Mouse (Mus musculus): Measurements from ENCODE around the gene Vmn1r226.

DNA sequence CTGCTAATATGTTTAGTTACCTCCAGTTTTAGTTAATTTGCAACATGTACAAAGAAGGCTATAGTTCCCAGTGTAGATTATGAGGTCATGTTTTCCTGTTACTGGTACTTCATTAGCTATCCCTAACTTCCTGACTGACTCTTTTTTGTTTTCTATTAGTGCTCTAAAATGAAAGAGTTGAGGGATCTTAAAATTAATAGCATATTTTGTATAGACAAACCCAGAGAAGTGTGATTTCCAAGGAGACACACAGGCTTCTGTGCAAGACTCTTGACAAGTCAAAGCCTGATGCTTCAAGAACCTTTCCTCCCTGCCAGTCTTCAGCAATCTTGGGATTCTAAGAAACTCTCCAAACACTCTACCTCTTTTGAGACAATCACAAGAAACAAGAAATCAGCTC is at the start of gene Vmn1r226:
- TF ChIP-seq CTCF (IDR thresholded peaks at IDR 0.05; ENCODE audit: control insufficient read depth, insufficient read depth, low read length) (no peak), POLR2A (IDR thresholded peaks at IDR 0.05; ENCODE audit: borderline replicate concordance, control insufficient read depth, low read depth, low read length) (no peak)
